Mouse (Mus musculus): ENCODE measurements at regions not wholly inside any gene's neighbourhood (a gene's known extent, or its start where the extent isn't known, plus 50 kb on each side); places are given as distances from the start of the nearest gene placed in this dataset.

DNA sequence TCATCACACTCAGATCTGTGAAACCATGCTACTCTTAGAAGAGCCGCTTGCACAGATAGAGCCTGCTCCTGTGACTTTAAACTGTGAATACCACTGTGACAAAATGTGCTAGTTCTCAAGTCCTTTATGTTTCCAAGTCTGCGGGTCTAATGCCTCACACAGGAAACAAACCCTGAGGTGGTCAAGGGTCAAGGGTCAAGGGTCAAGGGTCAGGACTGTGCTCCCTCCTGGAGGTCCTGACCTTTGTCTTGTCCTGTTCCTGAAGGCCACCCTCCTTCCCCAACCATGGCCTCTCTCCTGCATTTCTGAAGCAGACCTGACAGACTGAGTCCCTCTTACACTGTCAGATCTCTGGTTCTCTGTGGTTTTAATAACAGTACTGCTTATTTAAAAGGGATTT lies 79.4 kb upstream of the Ccdc122 start:
- TF ChIP-seq CTCF (IDR thresholded peaks at IDR 0.05; ENCODE audit: borderline replicate concordance, control insufficient read depth, extremely low read depth, insufficient read depth, low read length, poor library complexity) (no peak), POLR2A (IDR thresholded peaks at IDR 0.05; ENCODE audit: control insufficient read depth, extremely low read depth, insufficient read depth, low read length, poor library complexity) (no peak)

Measured in thymus, adult 2 months (tissue).